Mouse (Mus musculus): ENCODE measurements around the gene Ints4.
"Not testable (repeated sequence)": the region's sequence is repeated elsewhere in the genome, so short reads cannot be mapped to it uniquely, and the experiment has no call there.

Gene Ints4

DNA sequence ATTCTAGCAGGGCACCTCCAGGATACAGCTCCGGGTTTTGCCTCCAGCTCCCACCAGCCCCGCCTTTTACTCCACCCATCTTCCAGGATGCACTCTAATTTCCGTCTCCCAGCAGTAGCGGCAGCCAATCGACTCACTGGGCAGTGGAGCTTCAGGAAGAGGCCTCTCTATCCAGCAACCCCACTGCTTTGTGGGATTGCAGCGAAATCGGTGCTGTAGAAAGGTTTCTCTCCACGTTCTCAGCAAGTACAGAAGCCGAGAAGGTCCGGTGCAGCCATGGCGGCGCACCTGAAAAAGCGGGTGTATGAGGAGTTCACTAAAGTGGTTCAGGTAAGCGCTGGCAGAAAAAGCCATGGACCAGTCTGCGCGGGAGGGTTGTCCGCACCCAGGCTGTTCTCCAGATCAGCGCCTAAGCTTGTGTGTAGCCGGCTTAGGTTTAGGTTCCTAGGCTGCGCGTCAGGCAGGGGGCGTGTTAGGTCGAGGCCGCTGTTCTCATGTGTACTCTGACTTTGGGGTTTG, at the start of gene Ints4:
Gene Ints4 (plus strand): TSS at position 136 of the 519 bp plus-strand sequence.
- ATAC-seq (ENCODE audit: insufficient number of reproducible peaks, low FRiP score, low TSS enrichment), result peak; percentile 100

- ATAC-seq (ENCODE audit: insufficient number of reproducible peaks, low FRiP score, low TSS enrichment), result not testable (repeated sequence)
Measured at GRCm38 (mm10) chr7:97433517-97433916, 47.2 kb upstream of the Ints4 start.

- ATAC-seq (ENCODE audit: insufficient number of reproducible peaks, low FRiP score, low TSS enrichment), result no peak
Measured at GRCm38 (mm10) chr7:97434517-97434916, 46.2 kb upstream of the Ints4 start.

GRCm38 (mm10) chr7:97438986-97439385, 41.8 kb upstream of the Ints4 start:
- ATAC-seq (ENCODE audit: insufficient number of reproducible peaks, low FRiP score, low TSS enrichment), result no peak

DNA sequence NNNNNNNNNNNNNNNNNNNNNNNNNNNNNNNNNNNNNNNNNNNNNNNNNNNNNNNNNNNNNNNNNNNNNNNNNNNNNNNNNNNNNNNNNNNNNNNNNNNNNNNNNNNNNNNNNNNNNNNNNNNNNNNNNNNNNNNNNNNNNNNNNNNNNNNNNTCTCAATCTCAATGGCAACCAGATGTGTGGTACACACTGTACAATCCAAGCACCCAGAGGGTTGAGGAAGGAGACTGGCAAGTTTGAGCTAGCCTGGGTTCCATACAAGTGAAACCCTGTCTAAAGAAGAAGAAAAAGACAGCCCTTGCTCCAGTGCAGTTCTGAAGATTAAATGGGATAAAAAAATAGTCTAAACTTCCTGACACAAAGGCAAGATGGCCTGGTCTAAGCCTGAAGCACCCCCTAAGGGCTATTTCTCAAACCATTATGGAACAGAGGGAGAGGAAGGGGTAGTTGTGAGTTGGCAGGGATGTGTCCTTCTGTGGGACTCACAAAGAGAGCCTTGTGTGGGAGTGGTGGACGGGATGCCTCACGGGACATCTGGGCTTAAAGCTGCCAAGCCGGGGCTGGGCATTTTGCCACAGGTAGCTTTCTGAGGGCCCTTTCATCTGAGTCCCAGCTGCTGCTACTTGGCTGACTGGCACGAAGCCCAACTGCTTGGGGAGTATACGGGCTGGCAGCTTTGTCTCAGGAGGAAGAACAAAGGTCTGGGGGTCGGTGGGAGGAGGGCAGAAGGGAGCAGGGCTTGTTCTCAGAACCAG, 34.4 kb upstream of the Ints4 start:
- peak; percentile 72; the same call in 1 of the 2 replicates for ATAC-seq (ENCODE audit: insufficient number of reproducible peaks, low FRiP score, low TSS enrichment)

DNA sequence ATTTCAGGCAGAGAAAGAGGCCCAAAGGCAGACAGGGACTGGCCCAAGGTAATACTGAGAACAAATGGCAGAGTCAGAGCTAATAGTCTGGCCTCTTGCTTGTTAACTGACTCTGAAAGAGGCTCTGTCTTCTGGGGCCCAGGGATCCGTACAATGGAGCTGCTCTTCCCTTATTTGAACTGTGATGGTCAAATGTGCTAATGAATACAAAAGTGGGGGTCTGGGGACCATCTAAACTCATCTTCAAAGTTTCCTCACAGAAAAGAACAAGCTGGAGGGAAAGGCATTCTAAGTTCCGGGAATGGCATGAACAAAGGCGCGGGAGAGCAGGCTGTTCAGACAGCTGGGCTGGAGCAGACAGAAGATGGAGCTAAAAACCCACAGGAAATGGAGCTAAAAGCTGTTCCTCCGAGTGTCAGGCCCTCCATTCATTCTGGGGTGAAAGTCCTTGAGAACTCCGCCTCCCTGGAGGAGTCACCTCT, 33.7 kb upstream of the Ints4 start:
- ATAC-seq (ENCODE audit: insufficient number of reproducible peaks, low FRiP score, low TSS enrichment), result no peak

DNA sequence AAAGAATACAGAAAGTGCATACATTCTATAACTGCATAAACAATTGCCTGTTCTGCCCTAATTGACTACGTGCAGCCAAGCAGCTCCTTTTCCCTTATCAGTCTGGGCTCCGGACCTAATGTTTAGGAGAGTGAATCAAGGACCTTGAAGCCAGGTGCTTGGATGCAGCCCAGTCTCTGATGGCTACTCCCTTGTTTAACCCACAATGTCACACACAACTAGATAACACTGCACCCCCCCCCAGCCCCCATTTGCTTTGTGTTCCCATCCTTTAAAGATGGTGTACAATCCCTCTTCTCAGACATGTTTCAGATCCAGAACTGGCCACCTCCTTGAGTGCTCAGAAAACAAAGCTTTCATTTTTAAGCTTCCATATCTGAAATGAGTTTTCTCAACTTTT, 29.7 kb upstream of the Ints4 start, which contains the start of gene Kctd14:
Gene Kctd14 (plus strand): TSS at position 301 of the 400 bp plus-strand sequence.
- not testable (repeated sequence) for ATAC-seq (ENCODE audit: insufficient number of reproducible peaks, low FRiP score, low TSS enrichment)

- no peak for ATAC-seq (ENCODE audit: insufficient number of reproducible peaks, low FRiP score, low TSS enrichment)
Measured at GRCm38 (mm10) chr7:97452196-97452595, 28.6 kb upstream of the Ints4 start.

- ATAC-seq (ENCODE audit: insufficient number of reproducible peaks, low FRiP score, low TSS enrichment), result no peak
Measured at GRCm38 (mm10) chr7:97453141-97453921, 27.4 kb upstream of the Ints4 start.

DNA sequence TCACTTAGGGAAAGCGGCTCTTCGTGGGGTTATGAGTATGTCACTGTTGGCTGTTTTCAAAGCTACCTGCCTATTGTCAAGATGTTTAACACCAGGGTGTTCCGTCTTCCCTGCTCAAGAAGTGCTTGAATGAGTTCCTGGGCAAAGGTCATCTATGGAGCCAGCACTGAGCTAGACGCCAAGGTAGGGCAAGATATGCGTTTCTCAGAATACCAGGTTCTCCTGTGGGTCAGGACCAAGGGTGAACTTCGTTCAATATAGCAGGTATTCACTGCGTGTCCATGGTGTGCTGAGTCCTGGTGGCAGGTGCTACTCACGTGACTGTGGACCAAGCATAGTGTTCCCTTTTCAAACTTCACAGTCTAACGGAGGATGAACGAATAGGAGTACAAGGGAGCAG, 26.0 kb upstream of the Ints4 start:
- ATAC-seq (ENCODE audit: insufficient number of reproducible peaks, low FRiP score, low TSS enrichment), result no peak

- no peak for ATAC-seq (ENCODE audit: insufficient number of reproducible peaks, low FRiP score, low TSS enrichment)
Measured at GRCm38 (mm10) chr7:97455577-97455976, 25.2 kb upstream of the Ints4 start.

GRCm38 (mm10) chr7:97473001-97473400, 7.8 kb upstream of the Ints4 start:
- ATAC-seq (ENCODE audit: insufficient number of reproducible peaks, low FRiP score, low TSS enrichment), result no peak

DNA sequence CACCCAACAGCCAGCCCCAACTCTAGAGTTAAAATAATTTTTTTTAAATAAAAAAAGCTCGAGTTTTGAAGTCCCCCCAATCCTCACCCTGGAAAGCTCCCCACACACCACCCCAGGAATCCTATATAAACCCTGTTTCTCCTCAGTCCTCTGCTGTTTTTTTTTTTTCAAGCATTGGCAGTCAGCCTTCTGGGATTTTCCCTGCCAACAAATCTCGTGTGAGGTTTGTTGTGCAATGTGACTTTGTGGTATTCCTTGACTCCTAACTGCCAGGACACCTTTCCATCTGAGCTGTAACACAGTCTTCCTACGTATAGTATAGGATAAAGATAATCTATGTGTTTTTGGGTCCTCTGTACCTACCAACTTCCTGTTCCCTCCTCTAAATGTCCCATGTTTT, 1.4 kb upstream of the Ints4 start:
- no peak for ATAC-seq (ENCODE audit: insufficient number of reproducible peaks, low FRiP score, low TSS enrichment)

DNA sequence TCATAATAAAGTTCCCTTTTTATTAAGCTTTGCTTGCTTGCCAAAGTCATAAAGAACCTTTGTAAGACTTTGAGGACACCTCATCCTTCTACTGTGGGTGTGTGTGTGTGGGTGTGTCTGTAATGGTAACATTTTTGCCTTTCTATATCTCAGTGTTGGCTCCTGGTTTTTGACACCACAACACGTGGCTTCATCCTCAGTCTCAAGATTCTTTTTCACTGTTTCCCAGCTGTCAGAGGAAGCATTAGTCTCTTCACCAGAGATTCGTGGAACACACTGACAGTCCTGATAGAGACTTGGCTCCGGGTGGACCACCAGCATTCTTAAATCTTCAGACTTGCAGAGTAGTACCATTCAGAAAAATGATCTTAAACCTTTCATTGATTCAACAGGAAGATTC, 466 bp upstream of the Ints4 start:
- ATAC-seq (ENCODE audit: insufficient number of reproducible peaks, low FRiP score, low TSS enrichment), result no peak

- ATAC-seq (ENCODE audit: insufficient number of reproducible peaks, low FRiP score, low TSS enrichment), result no peak
Measured at GRCm38 (mm10) chr7:97483378-97483777, 2.6 kb downstream of the Ints4 start.

- no peak for ATAC-seq (ENCODE audit: insufficient number of reproducible peaks, low FRiP score, low TSS enrichment)
Measured at GRCm38 (mm10) chr7:97491157-97491556, 10.4 kb downstream of the Ints4 start.

DNA sequence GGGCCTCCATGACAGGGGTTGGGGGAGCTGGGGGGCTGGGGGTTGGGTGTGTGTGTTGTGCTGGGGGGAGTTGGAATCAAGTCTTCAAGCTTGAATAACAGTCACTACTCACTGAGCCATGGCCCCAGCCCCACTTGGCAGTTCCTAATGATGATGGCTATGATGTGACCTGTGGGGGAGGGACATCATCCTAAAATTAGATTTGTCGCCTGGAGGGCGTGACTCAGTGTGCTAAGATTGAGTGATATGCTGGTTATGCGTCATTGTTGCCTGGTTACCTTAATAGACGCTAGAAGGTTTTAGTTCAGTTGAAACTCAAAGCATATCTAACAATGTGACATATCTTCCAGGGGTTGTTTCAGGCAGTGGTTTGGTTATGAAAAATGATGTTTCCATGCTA, 11.7 kb downstream of the Ints4 start:
- no peak for ATAC-seq (ENCODE audit: insufficient number of reproducible peaks, low FRiP score, low TSS enrichment)

DNA sequence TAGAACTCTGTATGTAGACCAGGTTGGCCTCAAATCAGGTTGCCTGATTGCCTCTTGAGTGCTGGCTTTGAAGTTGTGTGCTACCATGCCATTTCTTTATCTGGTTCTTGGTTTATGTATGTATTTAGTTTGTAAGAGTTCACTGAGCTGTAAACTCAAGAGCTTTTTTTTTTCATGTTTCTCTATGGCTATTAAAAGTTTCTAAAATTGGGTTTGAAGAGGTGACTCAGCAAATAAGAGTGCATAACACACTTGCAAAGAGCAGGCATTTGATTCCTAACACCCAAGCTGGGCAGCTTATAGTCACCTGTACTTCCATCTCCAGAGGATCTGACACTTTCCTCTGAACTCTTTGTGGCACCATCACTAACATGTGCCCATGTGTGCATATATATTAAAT, 14.3 kb downstream of the Ints4 start:
- ATAC-seq (ENCODE audit: insufficient number of reproducible peaks, low FRiP score, low TSS enrichment), result no peak

- peak; percentile 98 for ATAC-seq (ENCODE audit: insufficient number of reproducible peaks, low FRiP score, low TSS enrichment)
Measured at GRCm38 (mm10) chr7:97500555-97501209, 19.9 kb downstream of the Ints4 start.

DNA sequence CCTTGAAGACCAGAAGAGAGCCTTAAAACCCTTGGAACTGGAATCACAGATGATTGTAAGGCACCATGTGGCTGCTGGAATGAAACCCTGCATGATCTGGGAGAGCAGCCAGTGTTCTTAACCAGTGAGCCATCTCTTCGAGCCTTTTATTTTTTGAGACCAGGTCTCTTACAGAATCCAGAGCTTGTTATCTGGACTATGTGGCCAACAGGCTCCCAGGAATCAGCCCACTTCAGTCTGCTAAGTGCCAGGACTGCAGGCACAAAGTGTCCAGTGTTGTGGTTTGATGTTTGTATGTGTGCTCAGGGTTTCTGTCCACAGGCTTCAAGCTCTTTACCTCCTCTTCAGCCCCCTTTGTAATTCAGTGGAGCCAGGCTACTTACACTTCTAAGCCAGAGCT, 34.0 kb downstream of the Ints4 start:
- peak; percentile 49; the same call in 1 of the 2 replicates for ATAC-seq (ENCODE audit: insufficient number of reproducible peaks, low FRiP score, low TSS enrichment)

GRCm38 (mm10) chr7:97519935-97520334, 39.2 kb downstream of the Ints4 start:
- no peak for ATAC-seq (ENCODE audit: insufficient number of reproducible peaks, low FRiP score, low TSS enrichment)
